In the genomic region with DNA sequence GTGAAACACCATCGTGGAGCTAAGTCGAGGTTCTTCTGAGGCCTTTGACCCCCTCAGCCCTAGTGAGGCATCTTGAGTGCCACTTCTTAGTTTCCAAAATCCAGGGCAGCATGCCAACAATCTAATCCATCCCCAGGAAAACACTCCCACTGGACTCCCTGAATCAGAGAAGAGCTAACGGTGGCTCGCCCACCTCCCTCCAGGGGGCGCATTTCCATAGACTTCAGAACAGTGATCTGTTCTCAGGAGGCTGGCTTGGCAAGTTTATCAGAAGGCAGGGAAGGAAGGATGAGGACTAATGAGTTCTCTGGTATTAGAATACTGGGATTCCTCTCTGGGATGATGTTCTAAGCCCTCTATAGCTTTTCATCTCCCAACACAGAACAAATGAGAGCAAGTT, we compare ENCODE assay signal across 8 mouse cellular contexts. TPM values are rescaled to one million over a fixed set of nuclear protein-coding genes. Genes with fewer than 3 reads are reported as not detected.
DNase-seq lines count a peak whose midpoint lies in the region.

No protein-coding gene starts in this region.

- DNase-seq in gastrocnemius, adult 18-20 months (ENCODE audit: low spot score), result peak; percentile 25
- DNase-seq in gastrocnemius, adult 8-10 months (ENCODE audit: low spot score in 2 of 2), result no peak
- DNase-seq in 3134 (ENCODE audit: extremely low read depth, insufficient read length, low spot score), result peak; percentile 28
- DNase-seq in adrenal gland, adult 18-20 months (ENCODE audit: low spot score in 2 of 2), result peak; percentile 65 to 66
- DNase-seq in embryo, embryonic 10.5 days (ENCODE audit: low spot score), result peak; percentile 81
- peak; percentile 85 for DNase-seq in kidney, postnatal 10 days
- DNase-seq in lung, postnatal 10 days, result peak; percentile 88
- peak; percentile 82 for DNase-seq in testis, postnatal 10 days (ENCODE audit: low spot score)

RNA-seq across cellular contexts. Expression of gene Slco2a1, which starts 24.9 kb away (rescaled TPM):
- under 1 TPM; 0.71 to 0.93 TPM for total RNA-seq in gastrocnemius, adult 18-20 months (2021)
- 1 to 10 TPM in 2 of 4 experiments, under 1 TPM in 2; 0.51 to 1.1 (median 0.80) TPM for total RNA-seq in gastrocnemius, adult 8-10 months (2022)
- total RNA-seq in adrenal gland, adult 18-20 months (2021), result 1 to 10 TPM; 2.8 to 4.8 TPM

Comparison
In these comparisons a context has a peak if more than half of its experiments do, and no peak if none do; other contexts are left out.
1. DNase-seq: peak in gastrocnemius, adult 18-20 months (single experiment), 3134 (single experiment), adrenal gland, adult 18-20 months (2 of 2), embryo, embryonic 10.5 days (single experiment), kidney, postnatal 10 days (single experiment), lung, postnatal 10 days (single experiment) and testis, postnatal 10 days (single experiment); none in gastrocnemius, adult 8-10 months (0 of 2).